Mouse (Mus musculus) embryonic fibroblast, embryonic 13.5 days (primary cell): ENCODE measurements around the gene Pitx1. TPM values are rescaled to one million over a fixed set of nuclear protein-coding genes. Genes with fewer than 3 reads are reported as not detected.
A peak's percentile ranks its signal among the peaks of the same experiment; 100 is the strongest.

Experiments used
- H3K27ac ChIP-seq: 2 replicates; pipeline ENCODE4 v1.5.1; 2012; ENCODE audit warnings: low read length, control low read depth, inconsistent platforms; ENCODE audit not compliant: insufficient read depth
- H3K4me1 ChIP-seq: 2 replicates; pipeline ENCODE4 v1.6.1; 2011; ENCODE audit warnings: low read length; ENCODE audit not compliant: control insufficient read depth, insufficient read depth
- H3K4me3 ChIP-seq: 2 replicates; pipeline ENCODE4 v1.5.1; 2011; ENCODE audit warnings: mild to moderate bottlenecking, control low read depth, low read length; ENCODE audit not compliant: insufficient read depth
- CTCF ChIP-seq: IDR thresholded peaks from 2 replicates; pipeline ENCODE4 v1.5.1; 2011; ENCODE audit warnings: mild to moderate bottlenecking, control low read depth, low read length, moderate library complexity, borderline replicate concordance; ENCODE audit not compliant: insufficient read depth
- POLR2A ChIP-seq: IDR thresholded peaks from 2 replicates; pipeline ENCODE4 v1.6.1; 2011; ENCODE audit warnings: low read depth, mild to moderate bottlenecking, control low read depth, low read length, moderate library complexity
- polyA plus RNA-seq: library from polyadenylated mRNA; stranded (reverse); fragments of >200 nt; gene quantifications from 2 replicates; pipeline ENCODE4 v1.2.4, GENCODE M21; 2011; ENCODE audit warnings: low read depth; ENCODE audit not compliant: missing spikeins, insufficient read length

The Pitx1 gene
- polyA plus RNA-seq, 1 experiment: 7.3 TPM

- H3K27ac ChIP-seq: no peak overlapping the region
- no peak overlapping the region for H3K4me3 ChIP-seq
- TF ChIP-seq CTCF (no peak), POLR2A (no peak)
- H3K4me1 ChIP-seq: no peaks in the 10 kb centered on the region
Measured at GRCm38 (mm10) chr13:55831722-55832160, 4.3 kb downstream of the Pitx1 start.

- H3K4me1 ChIP-seq: no peaks in the 10 kb centered on the region
- H3K4me3 ChIP-seq: peak overlapping the region; percentile 25
- no peak overlapping the region for H3K27ac ChIP-seq
- no peak for TF ChIP-seq CTCF
- TF ChIP-seq POLR2A: no peak
Measured at GRCm38 (mm10) chr13:55830833-55831721, 4.9 kb downstream of the Pitx1 start.

DNA sequence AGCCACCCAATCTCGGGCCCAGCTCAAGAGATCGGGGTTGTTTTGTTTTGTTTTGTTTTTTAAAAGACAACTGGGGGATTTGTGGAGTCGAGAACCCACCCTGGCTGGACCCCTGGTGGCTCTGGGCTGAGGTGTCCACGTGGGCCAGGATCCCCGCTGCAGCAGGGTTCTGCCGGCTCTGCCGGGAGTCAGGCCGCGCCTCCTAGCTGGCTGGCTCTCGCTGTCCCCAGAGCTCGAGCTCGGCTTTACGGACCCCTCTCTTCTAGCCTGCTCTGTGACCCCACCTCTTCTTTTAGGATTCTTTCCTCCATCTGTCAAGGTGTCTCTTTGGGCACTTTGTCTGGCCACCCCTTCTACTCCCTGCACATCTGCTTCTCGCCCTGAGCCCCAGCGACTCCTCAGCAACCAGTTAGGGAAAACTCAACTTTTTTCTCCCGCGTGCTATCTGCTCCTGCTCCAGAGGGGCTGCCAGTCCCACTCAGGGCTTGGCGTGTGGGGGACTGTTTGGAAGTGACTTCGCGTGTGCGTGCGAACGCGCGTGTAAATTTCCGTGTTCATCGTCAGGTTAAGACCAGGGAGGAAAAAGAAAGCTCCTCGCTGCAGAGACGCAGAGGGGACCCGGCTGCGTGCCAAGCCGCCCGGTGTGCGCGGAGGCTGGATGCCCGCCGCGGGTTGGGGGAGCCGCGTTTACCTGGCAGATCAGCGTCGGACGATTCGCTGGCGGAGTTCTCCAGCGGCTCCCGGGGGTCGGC, 5.7 kb downstream of the Pitx1 start:
- TF ChIP-seq CTCF (no peak), POLR2A (no peak)
- H3K27ac ChIP-seq: no peak overlapping the region
- H3K4me1 ChIP-seq: no peaks in the 10 kb centered on the region
- peak overlapping the region; percentile 25 for H3K4me3 ChIP-seq

- Histone ChIP-seq H3K4me1 (no peaks in the 10 kb centered on the region), H3K4me3 (peak overlapping the region; percentile 20), H3K27ac (no peak overlapping the region)
- TF ChIP-seq CTCF (no peak), POLR2A (no peak)
Measured at GRCm38 (mm10) chr13:55829018-55829655, 6.9 kb downstream of the Pitx1 start.

- peak overlapping the region; percentile 20 for H3K4me3 ChIP-seq
- TF ChIP-seq POLR2A (no peak), CTCF (no peak)
- H3K27ac ChIP-seq: no peak overlapping the region
- H3K4me1 ChIP-seq: no peaks in the 10 kb centered on the region
Measured at GRCm38 (mm10) chr13:55828141-55829017, 7.6 kb downstream of the Pitx1 start.

DNA sequence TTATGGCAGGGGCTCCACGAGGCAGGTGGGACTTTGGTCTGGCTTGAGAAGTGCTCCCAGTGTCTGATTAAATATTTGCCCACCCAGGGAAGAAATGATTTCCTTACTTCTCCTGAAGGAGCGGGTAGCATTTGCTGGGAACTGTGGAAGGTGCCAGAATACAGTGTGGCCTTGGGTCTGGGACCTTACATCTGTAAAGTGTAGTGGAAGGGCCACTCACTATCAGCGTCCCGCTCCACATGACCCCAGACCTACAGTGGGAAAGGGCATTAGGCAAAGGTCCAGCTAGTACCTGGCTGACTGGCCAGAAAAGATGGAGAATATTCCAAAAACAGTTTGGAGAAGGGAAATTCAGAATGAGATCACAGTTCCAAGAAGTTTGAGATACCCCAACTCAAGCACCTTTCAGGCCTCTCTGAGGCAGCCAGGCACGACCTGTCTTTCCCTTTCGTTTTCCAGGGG, 8.3 kb downstream of the Pitx1 start:
- Histone ChIP-seq H3K4me1 (no peaks in the 10 kb centered on the region), H3K27ac (no peak overlapping the region), H3K4me3 (peak overlapping the region; percentile 1; the same call in 1 of the 2 replicates)
- TF ChIP-seq CTCF (no peak), POLR2A (no peak)

GRCm38 (mm10) chr13:55826796-55827678, 9.0 kb downstream of the Pitx1 start:
- Histone ChIP-seq H3K4me3 (no peak overlapping the region), H3K4me1 (no peaks in the 10 kb centered on the region), H3K27ac (no peak overlapping the region)
- TF ChIP-seq POLR2A (no peak), CTCF (no peak)

DNA sequence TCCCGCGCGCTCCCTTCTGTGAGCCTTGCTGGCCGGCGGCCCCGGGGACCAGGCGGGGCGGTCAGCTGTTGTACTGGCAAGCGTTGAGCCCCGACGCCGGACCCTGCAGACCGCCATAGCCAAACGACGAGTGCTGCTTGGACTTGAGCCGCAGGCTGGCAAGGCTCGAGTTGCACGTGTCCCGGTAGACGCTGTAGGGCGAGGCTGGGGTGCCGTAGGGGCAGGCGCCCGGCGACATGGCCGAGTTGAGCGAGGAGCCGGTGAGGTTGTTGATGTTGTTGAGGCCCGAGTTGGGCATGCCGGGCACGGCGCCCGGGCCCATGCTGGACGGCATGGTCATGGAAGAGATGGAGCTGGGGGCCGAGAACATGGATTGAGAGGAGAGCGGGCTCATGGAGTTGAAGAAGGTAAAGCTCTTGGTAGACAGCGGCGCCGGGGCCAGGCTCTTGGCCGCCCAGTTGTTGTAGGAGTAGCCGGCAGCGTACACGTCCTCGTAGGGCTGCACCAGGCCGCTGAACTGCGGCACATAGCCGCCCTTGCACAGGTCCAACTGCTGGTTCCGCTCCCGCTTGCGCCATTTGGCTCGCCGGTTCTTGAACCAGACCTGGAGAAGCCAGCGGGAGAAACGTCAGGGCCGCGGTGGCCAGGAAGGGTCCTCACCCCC, 9.9 kb downstream of the Pitx1 start:
- Histone ChIP-seq H3K4me1 (no peaks in the 10 kb centered on the region), H3K4me3 (no peak overlapping the region)

More for the DNA sequence above, 9.9 kb downstream of the Pitx1 start:
- TF ChIP-seq POLR2A (no peak), CTCF (no peak)
- no peak overlapping the region for H3K27ac ChIP-seq
